Mouse (Mus musculus): ENCODE data around the gene Bgn.

DNA sequence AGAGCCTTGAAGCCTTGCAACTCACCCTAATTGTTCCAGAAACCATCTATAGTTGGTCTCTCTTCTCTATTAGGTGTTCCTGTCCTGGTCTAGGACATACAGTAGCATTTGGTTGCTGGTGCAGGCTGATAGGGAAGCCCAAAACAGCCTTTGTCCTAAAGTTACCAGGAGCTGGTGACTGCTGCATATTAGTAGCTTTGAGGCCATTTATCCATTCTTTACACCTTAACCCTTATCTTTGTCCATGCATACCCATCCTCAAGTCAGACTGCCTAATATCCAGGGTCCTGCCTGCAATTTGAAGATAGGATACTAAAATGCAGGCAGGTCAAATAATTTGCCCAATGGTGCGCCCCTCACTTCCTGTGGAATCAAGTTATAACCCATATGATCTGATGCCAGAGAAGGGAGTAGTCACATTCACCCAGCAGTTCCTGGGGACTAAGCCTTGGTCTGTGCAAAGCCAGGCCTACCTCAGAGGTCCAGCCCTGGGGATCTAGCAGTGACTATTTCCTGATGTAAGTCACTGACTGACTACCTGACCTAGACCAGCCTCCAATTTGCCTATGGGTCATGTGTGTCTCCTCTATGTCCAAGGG, 7.6 kb upstream of the Bgn start:
- TF ChIP-seq CTCF (IDR thresholded peaks at IDR 0.05; ENCODE audit: control insufficient read depth, insufficient read depth, insufficient read length) (no peak), MAX (IDR thresholded peaks at IDR 0.05) (no peak), MYOG (IDR thresholded peaks at IDR 0.05; ENCODE audit: control insufficient read depth, extremely low read depth, insufficient read length) (no peak)
